ENCODE assay signal across 7 mouse cellular contexts in genomic region chr9:96259753-96260520, GRCm38 (mm10).
DNase-seq lines count a peak whose midpoint lies in the region; ATAC-seq and TF ChIP-seq lines count a peak whose summit lies in the region.

No protein-coding gene starts in this region.

- 0 out of 2 replicates have a peak overlapping the region, but pooled peaks have one; percentile 44 for H3K9ac ChIP-seq in ES-Bruce4 (ENCODE audit: low read depth, poor library complexity, severe bottlenecking)
- peak overlapping the region; percentile 50 for H3K9ac ChIP-seq in midbrain, embryonic 14.5 days (replicated peaks; ENCODE audit: low read length)

- WGBS in hindbrain, embryonic 10.5 days, result 2% methylated on average over 10 of the region's 10 CpGs
- under 1% methylated on average over 10 of the region's 10 CpGs for WGBS in midbrain, embryonic 14.5 days

- TF ChIP-seq EP300 in ES-Bruce4 (IDR thresholded peaks at IDR 0.05; ENCODE audit: insufficient read depth, low read depth, low read length), result no peak

- no peaks in the 10 kb centered on the region for H3K4me1 ChIP-seq in ES-Bruce4 (ENCODE audit: control insufficient read depth, insufficient read depth, low read length)
- H3K4me1 ChIP-seq in hindbrain, embryonic 10.5 days (replicated peaks), result peaks cover 18% of the 10 kb centered on the region
- H3K4me1 ChIP-seq in midbrain, embryonic 14.5 days (ENCODE audit: control insufficient read depth, insufficient read depth, low read length), result peaks cover 11% of the 10 kb centered on the region

- peak overlapping the region; percentile 42; the same call in 1 of the 2 replicates for H3K4me3 ChIP-seq in ES-Bruce4 (ENCODE audit: low read depth, low read length)
- H3K4me3 ChIP-seq in hindbrain, embryonic 10.5 days, result peak overlapping the region; percentile 62
- peak overlapping the region; percentile 54 for H3K4me3 ChIP-seq in midbrain, embryonic 14.5 days (replicated peaks; ENCODE audit: low read depth, low read length)

- peak; percentile 84; the same call in 1 of the 2 replicates for ATAC-seq in midbrain, embryonic 14.5 days (ENCODE audit: low FRiP score, low TSS enrichment)

- H3K4me2 ChIP-seq in midbrain, embryonic 14.5 days (ENCODE audit: low read length), result peak overlapping the region; percentile 58

- no peak for TF ChIP-seq POLR2A in ES-Bruce4 (IDR thresholded peaks at IDR 0.05; ENCODE audit: insufficient read depth, low read length)

- TF ChIP-seq CTCF in ES-Bruce4 (IDR thresholded peaks at IDR 0.05; ENCODE audit: low read depth, low read length), result no peak

- no peaks in the 10 kb centered on the region for H3K36me3 ChIP-seq in ES-Bruce4 (ENCODE audit: control insufficient read depth, insufficient read depth, low read length, poor library complexity, severe bottlenecking)
- peaks cover 2% of the 10 kb centered on the region; the same call in 1 of the 2 replicates for H3K36me3 ChIP-seq in hindbrain, embryonic 10.5 days
- no peaks in the 10 kb centered on the region for H3K36me3 ChIP-seq in midbrain, embryonic 14.5 days (ENCODE audit: control insufficient read depth, insufficient read depth, low read length)

- DNase-seq in B cell, adult 2 months, result peak; percentile 35 to 40
- peak; percentile 39 for DNase-seq in embryo, embryonic 9.5 days (ENCODE audit: extremely low spot score)
- DNase-seq in hindbrain, embryonic 10.5 days (ENCODE audit: low spot score), result peak; percentile 70
- peak; percentile 19 to 37 for DNase-seq in left cerebral cortex, adult 18-20 months (ENCODE audit: low spot score in 2 of 2)
- DNase-seq in midbrain, embryonic 14.5 days, result peak; percentile 81
- peak; percentile 43 for DNase-seq in telencephalon, adult 2 months (ENCODE audit: low read depth, low spot score)

- no peak overlapping the region for H3K27ac ChIP-seq in ES-Bruce4 (ENCODE audit: insufficient read depth, low read length)
- peak overlapping the region; percentile 90 for H3K27ac ChIP-seq in hindbrain, embryonic 10.5 days
- peak overlapping the region; percentile 64 for H3K27ac ChIP-seq in midbrain, embryonic 14.5 days (replicated peaks; ENCODE audit: low read depth, low read length)

- H3K27me3 ChIP-seq in ES-Bruce4 (ENCODE audit: control insufficient read depth, insufficient read depth, low read length, poor library complexity, severe bottlenecking), result no peaks in the 10 kb centered on the region
- H3K27me3 ChIP-seq in hindbrain, embryonic 10.5 days (ENCODE audit: insufficient read depth, poor library complexity, severe bottlenecking), result no peaks in the 10 kb centered on the region
- H3K27me3 ChIP-seq in midbrain, embryonic 14.5 days (ENCODE audit: control insufficient read depth, insufficient read depth, low read length), result no peaks in the 10 kb centered on the region

- no peaks in the 10 kb centered on the region for H3K9me3 ChIP-seq in ES-Bruce4 (replicated peaks; ENCODE audit: control insufficient read depth, insufficient read depth, low read length, poor library complexity, severe bottlenecking)
- no peaks in the 10 kb centered on the region for H3K9me3 ChIP-seq in hindbrain, embryonic 10.5 days
- no peaks in the 10 kb centered on the region for H3K9me3 ChIP-seq in midbrain, embryonic 14.5 days (ENCODE audit: control insufficient read depth, low read length)

Comparison
In these comparisons a context has a peak if more than half of its experiments do, and no peak if none do; other contexts are left out.
1. DNase-seq: peak in every context shown above with its lines; median percentile 81 in midbrain, embryonic 14.5 days; 70 in hindbrain, embryonic 10.5 days; 43 in telencephalon, adult 2 months; 39 in embryo, embryonic 9.5 days; 38 in B cell, adult 2 months; 28 in left cerebral cortex, adult 18-20 months.